Mouse (Mus musculus) layer of hippocampus, adult 2 months (tissue): ENCODE measurements around the gene Gtdc1. TPM values are rescaled to one million over a fixed set of nuclear protein-coding genes. Genes with fewer than 3 reads are reported as not detected.

ENCODE experiments used
- DNase-seq, 2 experiments: peaks; one replicate each; pipeline ENCODE4 v3.0.0; 2022; ENCODE audit warnings: low spot score in 2 of 2
- H3K27ac ChIP-seq: fragments of 200-600 bp; 2 replicates; pipeline ENCODE4 v1.8.1; 2022
- H3K4me3 ChIP-seq: fragments of 200-600 bp; 2 replicates; pipeline ENCODE4 v1.8.1; 2022; ENCODE audit warnings: mild to moderate bottlenecking
- CTCF ChIP-seq: fragments of 200-600 bp; conservative IDR thresholded peaks from 2 replicates; pipeline ENCODE4 v1.8.1; 2022; ENCODE audit warnings: antibody characterized with exemption, mild to moderate bottlenecking, moderate library complexity
- total RNA-seq, 2 experiments: library from RNA; stranded (reverse); gene quantifications; 2 replicates each; pipeline ENCODE4 v1.2.3; 2021

The Gtdc1 gene
- total RNA-seq, 2 experiments from 2014 or later = 65.5 to 69.7 TPM

DNA sequence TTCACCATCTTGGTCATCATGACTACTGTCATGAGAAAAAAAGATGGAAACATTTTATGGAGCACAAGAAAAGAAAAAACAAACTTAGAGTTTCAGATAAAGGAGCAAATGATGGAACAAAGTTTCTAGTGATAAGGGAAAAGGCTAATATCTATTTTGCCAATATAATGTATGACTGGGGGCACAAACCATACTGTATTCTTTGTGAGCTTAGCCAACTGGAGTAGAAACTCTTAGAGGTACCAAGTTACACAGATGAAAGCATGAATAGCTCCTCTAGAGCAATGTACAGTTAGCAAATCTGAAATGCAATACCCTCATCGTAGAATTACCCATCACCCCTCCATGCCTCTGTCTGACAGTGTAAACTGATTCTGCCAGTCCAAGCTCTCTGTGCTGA is 26.7 kb upstream of the Gtdc1 start:
- Histone ChIP-seq H3K4me3 (no peak overlapping the region), H3K27ac (no peak overlapping the region)
- TF ChIP-seq CTCF = no peak
- no peak for DNase-seq

- Histone ChIP-seq H3K27ac (no peak overlapping the region), H3K4me3 (no peak overlapping the region)
- DNase-seq = no peak
- no peak for TF ChIP-seq CTCF
Measured at GRCm38 (mm10) chr2:44952830-44953422, 25.5 kb upstream of the Gtdc1 start.

DNA sequence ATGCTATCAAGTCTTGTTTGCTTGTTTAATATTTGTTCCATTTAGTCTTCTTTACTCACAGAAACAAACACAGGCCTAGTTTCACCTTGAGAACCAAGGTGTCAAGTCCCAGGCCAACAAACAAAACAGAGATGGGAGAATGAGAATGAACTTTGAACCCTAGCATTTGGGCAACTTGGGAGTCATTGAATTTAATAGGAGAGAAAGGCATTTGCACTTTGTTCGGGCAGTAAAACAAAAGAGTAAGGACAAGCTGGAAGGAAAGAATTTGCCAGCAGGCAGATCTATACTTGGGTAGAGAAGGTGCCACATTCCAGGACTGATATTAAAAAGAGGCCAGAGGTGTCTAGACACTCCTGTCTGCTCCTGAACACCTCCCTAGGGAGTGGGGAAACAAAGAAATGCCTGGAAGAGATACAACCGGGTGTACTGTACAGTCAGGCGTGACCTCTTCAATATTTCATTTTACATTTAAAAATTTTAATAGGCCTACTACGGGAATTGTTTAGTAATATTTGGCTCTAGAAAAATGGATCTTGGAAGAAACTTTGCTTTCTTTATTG is 24.3 kb upstream of the Gtdc1 start:
- DNase-seq = no peak
- Histone ChIP-seq H3K27ac (no peak overlapping the region), H3K4me3 (no peak overlapping the region)
- no peak for TF ChIP-seq CTCF

DNA sequence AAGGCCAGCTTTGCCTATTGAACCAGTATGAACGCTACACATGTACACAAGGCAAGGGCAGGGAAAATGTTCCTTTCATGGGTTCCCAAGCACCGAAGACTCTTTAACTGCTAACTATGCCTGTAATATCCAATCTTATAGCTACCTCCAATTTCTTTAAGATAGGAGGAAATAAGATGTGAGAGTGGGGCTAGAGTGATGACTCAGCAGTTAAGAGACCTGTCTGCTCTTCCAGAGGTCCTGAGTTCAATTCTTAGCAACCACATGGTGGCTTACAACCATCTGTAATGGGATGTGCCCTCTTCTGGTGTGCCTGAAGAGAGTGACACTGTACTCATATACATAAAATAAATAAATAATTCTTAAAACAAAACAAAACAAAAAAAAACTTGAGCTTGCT is 17.2 kb upstream of the Gtdc1 start:
- Histone ChIP-seq H3K4me3 (no peak overlapping the region), H3K27ac (no peak overlapping the region)
- no peak for DNase-seq
- TF ChIP-seq CTCF = no peak

- Histone ChIP-seq H3K4me3 (no peak overlapping the region), H3K27ac (no peak overlapping the region)
- TF ChIP-seq CTCF = no peak
- DNase-seq = no peak
Measured at GRCm38 (mm10) chr2:44930951-44931350, 3.5 kb upstream of the Gtdc1 start.

GRCm38 (mm10) chr2:44928631-44929030 is 1.2 kb upstream of the Gtdc1 start:
- DNase-seq = no peak
- TF ChIP-seq CTCF = no peak
- peak overlapping the region; percentile 100 for H3K27ac ChIP-seq
- H3K4me3 ChIP-seq = peak overlapping the region; percentile 98

DNA sequence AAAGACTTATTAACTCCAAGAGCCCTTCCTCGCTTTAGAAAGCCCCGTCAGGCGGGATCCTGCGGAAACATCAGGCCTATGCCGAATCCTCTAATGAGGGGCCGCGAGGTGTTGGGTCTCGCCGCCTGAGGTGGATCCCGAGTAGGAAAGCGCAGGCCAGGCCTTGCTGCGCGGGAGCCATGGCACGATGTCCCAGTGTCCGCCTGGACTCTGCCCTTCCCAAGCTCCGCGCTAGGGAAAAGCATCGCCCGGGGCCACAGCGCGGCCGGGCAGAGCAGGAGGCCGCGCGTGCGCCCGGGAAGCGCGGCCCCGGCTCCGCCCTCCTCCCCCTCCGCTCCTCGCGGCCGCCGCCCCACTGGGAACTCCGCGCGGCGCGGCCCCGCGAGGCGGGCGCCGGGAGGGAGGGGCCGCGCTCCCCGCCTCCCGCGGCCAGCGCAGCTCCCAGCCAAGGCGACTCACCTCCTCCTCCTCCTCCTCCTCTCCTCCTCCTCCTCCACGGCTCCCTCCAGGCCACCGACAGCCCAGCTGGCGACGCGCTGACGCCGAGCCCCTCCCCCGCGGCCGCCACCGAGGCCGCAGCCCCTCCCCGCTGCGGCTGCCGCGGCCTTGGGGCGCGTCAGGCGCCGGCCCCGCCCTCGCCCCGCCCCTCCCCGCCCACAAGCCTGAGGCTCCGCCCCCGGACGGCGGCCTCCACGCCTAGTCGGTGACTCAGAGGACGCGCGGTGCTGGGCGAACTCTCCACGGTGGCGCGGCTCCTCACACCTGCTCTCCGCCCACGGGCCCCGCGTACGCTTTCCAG is 575 bp downstream of the Gtdc1 start:
- peak overlapping the region; percentile 100 for H3K27ac ChIP-seq
- peak; percentile 87 to 90 for DNase-seq
- TF ChIP-seq CTCF = peak; percentile 23; the same call in 1 of the 2 replicates
- H3K4me3 ChIP-seq = peak overlapping the region; percentile 98

GRCm38 (mm10) chr2:44926167-44926682 is 1.2 kb downstream of the Gtdc1 start:
- no peak for DNase-seq
- TF ChIP-seq CTCF = no peak
- H3K27ac ChIP-seq = peak overlapping the region; percentile 100
- peak overlapping the region; percentile 98 for H3K4me3 ChIP-seq

- no peak for DNase-seq
- no peak for TF ChIP-seq CTCF
- Histone ChIP-seq H3K27ac (no peak overlapping the region), H3K4me3 (no peak overlapping the region)
Measured at GRCm38 (mm10) chr2:44924618-44925017, 2.8 kb downstream of the Gtdc1 start.

DNA sequence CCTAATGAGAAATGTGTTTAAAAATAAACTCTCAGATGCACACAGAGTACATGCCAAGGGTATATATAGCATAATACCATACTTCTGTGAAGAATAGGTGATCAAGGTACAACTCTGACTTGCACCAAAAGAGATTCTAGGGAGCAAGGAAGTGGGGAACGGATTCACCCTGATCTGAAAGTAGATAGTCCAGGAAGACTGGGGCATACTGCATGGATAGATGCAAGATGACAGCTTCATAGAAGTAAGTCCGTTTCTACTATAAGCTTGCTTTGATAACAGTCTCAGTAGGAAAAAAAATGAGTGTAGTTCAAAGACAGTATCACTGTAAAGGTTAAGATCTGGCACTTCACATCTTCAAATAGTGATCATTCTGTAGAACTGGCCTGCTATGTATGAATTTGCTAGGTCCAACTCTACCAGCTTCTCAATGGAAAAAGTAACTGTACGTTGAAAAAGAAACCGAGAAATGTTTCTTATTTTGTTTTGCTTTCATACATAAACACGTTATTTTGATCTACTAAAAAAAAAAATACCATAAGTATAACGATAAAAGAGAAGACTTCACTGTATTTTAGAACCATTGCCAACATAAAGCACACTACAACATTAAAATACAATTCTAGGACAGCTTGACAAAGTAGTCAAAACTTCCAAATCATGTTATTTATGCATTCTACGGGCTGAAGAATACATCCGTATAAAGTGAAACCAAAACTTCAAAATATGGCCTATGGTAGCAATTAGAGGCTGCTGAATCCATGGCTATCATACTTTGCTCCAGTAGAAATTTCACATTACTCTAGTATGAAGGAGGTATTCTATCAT is 4.2 kb downstream of the Gtdc1 start:
- DNase-seq = no peak
- TF ChIP-seq CTCF = no peak
- Histone ChIP-seq H3K4me3 (no peak overlapping the region), H3K27ac (no peak overlapping the region)

DNA sequence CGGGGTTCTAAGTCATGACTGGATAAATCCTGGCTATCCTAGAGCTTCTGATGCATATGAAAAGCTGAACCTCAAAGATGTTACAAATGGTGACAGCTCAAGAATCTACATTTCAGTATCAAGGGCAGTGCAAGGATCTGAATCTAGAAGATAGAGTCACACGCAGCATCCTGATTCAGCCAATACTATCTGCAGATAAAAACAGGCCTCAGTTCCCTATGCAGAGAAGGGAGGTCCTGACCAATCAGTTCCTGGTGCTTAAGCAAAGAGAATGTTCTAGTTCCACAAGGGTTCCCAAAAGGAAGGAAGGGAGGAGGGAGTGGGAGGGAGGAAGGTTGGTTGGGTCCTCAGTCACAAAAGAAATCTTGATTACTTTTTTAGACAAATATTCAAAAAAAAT is 5.0 kb downstream of the Gtdc1 start:
- DNase-seq = no peak
- H3K4me3 ChIP-seq = no peak overlapping the region
- no peak overlapping the region for H3K27ac ChIP-seq
- no peak for TF ChIP-seq CTCF

DNA sequence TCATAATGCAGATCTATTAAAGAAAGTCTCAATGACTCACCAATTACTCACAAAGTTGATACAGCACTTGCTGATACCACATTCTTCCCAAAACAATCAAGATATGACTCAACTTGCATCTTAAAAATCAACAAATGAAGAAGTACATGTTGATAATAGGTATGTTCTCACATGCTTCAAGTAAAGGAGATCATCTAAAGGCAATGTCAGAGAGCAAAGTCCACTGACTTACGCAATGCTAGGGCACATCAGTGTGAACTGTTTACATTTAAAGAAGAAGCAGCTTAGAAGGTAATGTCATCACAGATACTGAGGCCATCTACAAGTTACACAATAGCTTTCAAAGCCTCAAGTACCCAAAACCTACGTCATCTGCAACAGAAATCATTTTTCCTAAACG is 7.0 kb downstream of the Gtdc1 start:
- no peak for TF ChIP-seq CTCF
- DNase-seq = no peak
- Histone ChIP-seq H3K4me3 (no peak overlapping the region), H3K27ac (no peak overlapping the region)

DNA sequence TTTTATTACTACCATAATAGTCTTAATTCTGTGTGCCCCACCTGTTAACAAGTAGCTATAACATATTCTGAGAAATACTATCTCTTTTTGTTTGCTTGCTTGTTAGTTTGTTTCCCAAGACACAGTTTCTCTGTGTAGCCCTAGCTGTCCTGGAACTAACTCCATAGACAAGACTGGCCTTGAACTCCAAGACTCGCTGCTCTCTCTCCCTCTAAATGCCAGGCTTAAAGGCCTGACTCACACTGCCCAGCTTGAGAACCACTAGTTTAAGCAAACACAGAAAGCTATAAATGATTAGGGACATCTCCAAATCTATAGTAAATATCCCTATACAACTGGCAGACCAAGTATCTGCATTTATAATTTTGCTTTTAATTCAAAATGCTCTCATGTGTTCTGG is 8.1 kb downstream of the Gtdc1 start:
- TF ChIP-seq CTCF = no peak
- H3K4me3 ChIP-seq = no peak overlapping the region
- DNase-seq = no peak
- H3K27ac ChIP-seq = no peak overlapping the region
